Mouse (Mus musculus) spleen, adult 12 weeks (tissue): ENCODE results near the gene Fam171b.

ENCODE experiments used
- DNase-seq: peaks from one replicate; pipeline ENCODE4 v3.0.0; 2022; ENCODE audit warnings: low spot score

Fam171b gene

GRCm38 (mm10) chr2:83812483-83813272 lies at the start of gene Fam171b:
TSS of gene Fam171b (plus strand) at chr2:83812636.
- peak; percentile 2 for DNase-seq

- no peak for DNase-seq
Observed at GRCm38 (mm10) chr2:83766058-83766457, 46.4 kb upstream of the Fam171b start.

- no peak for DNase-seq
Observed at GRCm38 (mm10) chr2:83766878-83767277, 45.6 kb upstream of the Fam171b start.

- DNase-seq, result no peak
Observed at GRCm38 (mm10) chr2:83768311-83769047, 44.0 kb upstream of the Fam171b start.

GRCm38 (mm10) chr2:83771155-83771812 lies 41.2 kb upstream of the Fam171b start:
- DNase-seq, result no peak

GRCm38 (mm10) chr2:83791330-83792073 lies 20.9 kb upstream of the Fam171b start:
- no peak for DNase-seq

- no peak for DNase-seq
Observed at GRCm38 (mm10) chr2:83792102-83792501, 20.3 kb upstream of the Fam171b start.

- no peak for DNase-seq
Observed at GRCm38 (mm10) chr2:83795766-83796165, 16.7 kb upstream of the Fam171b start.

- no peak for DNase-seq
Observed at GRCm38 (mm10) chr2:83797902-83798497, 14.4 kb upstream of the Fam171b start.

- DNase-seq, result no peak
Observed at GRCm38 (mm10) chr2:83813273-83813892, 947 bp downstream of the Fam171b start.

GRCm38 (mm10) chr2:83814009-83814408 lies 1.6 kb downstream of the Fam171b start:
- DNase-seq, result no peak

GRCm38 (mm10) chr2:83816147-83816546 lies 3.7 kb downstream of the Fam171b start:
- no peak for DNase-seq

- DNase-seq, result no peak
Observed at GRCm38 (mm10) chr2:83825161-83825560, 12.7 kb downstream of the Fam171b start.

- DNase-seq, result no peak
Observed at GRCm38 (mm10) chr2:83828895-83829539, 16.6 kb downstream of the Fam171b start.

- no peak for DNase-seq
Observed at GRCm38 (mm10) chr2:83832903-83833302, 20.5 kb downstream of the Fam171b start.

GRCm38 (mm10) chr2:83835313-83836070 lies 23.1 kb downstream of the Fam171b start:
- no peak for DNase-seq

- no peak for DNase-seq
Observed at GRCm38 (mm10) chr2:83848495-83848894, 36.1 kb downstream of the Fam171b start.

GRCm38 (mm10) chr2:83853423-83853822 lies 41.0 kb downstream of the Fam171b start:
- DNase-seq, result no peak

- DNase-seq, result no peak
Observed at GRCm38 (mm10) chr2:83856236-83856635, 43.8 kb downstream of the Fam171b start.

- DNase-seq, result no peak
Observed at GRCm38 (mm10) chr2:83883850-83884420, 71.5 kb downstream of the Fam171b start.
